Mouse (Mus musculus): Measurements from ENCODE around the gene Znrf1.
"Not testable (repeated sequence)": the region's sequence is repeated elsewhere in the genome, so short reads cannot be mapped to it uniquely, and the experiment has no call there.

Gene Znrf1

DNA sequence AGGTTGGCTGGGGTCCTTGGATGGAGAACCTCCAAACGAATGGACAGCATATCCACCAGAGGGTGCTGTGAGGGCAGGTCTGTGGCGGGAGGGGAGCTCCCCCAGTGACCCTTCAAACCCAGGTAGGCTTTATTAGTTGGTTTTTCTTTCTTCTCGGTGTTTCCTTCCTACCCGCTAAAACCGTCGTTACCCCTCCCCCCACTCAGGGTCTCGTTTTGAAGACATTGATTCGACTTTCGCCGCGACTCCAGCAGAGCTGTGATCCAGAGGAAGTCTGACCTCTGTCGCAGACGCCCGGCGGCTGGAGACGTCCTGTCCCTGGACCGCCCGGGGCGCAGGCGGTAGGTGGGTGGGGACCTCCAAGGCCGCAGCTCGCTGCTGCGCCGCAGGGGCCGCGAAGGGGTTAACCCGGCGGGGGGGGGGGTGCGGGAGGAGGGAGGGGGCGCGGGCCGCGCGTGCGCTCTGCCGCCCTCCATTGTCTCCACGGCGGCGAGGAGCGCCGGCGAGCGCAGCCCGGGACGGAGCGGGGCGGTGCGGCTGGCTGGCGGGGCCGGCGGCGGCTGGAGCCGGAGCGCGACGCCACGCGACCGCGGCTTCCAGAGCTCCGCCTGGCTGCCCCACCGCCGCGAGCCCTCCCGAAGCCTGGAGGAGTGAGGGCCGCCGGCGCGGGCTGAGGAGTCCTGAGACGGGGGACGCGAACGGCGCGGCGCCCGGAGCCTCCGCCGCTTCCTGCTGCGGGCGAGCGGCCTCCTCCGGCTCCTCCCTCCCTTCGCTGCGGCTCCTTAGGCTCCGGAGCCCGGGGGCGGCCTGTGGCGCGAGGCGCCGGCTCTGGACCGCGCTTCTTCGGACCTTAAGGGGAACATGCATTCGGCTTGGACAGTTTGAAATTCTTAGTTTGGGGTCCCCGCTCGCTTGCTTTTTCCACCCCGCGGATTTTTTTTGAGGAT lies at the start of gene Znrf1:
Gene Znrf1, plus strand, starts transcription at position 67 of the 947 bp plus-strand sequence.
- DNase-seq = peak; percentile 70 to 71

DNA sequence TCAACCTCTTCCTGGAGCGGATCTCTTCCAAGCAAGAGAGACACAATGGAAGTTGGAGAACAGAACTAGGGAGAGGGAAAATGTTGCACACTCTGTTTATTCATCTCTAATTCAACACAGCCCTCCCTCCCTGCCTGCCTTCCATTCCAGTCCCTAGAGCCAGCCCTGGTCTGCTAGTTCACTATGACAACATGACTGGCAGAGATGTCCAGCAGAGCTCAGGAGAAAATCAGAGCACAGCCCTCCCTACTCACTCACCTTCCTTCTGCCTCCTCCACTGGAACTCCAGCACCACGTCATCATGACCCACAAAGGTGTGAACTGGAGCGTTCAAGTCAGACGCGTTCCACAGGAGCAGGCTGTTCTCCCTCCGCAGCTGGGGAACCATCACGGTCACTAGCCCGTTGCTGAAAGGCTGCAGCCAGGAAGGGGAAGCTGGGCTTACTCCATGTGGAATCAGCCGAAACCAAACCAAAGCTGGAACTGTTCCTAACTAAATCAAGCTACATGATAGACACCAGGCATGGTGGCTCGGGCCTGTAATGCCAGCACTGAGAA lies 45.8 kb upstream of the Znrf1 start:
- no peak for DNase-seq

DNA sequence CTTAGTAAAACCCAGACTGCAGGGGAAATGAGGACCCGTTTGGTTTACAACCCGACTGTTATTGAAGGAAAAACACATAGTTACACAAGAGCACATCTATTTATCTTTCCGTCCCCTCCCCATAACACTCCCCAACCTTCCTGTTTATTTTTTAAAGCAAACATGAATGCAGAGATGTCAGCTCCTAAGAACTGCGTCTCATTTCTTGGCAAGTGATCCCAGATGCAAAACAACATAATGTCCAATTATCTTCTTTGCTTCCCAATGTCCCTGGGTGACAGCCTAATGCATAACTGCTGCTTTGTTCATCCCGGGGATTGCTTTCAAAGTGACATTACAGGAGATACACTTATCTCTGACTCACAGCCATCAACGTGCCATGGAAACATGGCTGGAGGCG lies 44.7 kb upstream of the Znrf1 start:
- no peak for DNase-seq

DNA sequence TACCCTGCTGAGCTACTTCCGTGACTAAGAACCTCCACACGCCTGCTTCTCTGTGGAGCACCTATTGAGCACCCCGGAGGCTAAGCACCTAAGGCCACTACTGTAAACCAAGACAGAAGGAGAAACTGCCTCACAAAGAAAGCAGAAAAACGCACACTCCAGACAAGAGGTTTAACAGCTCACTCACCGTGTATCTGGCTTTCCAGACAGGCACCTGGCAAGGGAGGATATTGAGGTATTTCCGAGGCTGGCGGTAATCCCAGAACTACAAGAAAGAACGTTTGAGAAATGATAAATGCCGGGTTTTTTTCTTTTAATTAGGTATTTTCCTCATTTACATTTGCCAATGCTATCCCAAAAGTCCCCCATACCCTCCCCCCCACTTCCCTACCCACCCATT lies 43.4 kb upstream of the Znrf1 start:
- DNase-seq = no peak

DNA sequence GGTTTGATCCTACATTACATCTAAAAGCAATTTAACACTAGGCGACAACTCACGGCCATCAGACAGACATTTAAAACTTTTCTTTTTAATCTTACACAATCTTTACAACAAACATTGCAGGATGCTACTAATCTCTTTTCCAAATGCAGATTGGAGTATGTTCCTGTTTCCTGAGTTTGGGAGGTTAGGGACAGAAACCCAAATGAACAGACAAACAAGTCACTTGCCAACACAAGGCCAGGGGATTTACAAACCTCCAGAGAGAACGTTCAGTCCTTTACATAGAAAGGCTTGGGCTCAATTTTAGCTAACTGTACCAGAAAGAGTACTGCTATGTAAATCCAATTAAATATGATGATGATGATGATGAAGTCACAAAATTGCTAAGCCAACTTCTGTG lies 42.7 kb upstream of the Znrf1 start:
- no peak for DNase-seq

DNA sequence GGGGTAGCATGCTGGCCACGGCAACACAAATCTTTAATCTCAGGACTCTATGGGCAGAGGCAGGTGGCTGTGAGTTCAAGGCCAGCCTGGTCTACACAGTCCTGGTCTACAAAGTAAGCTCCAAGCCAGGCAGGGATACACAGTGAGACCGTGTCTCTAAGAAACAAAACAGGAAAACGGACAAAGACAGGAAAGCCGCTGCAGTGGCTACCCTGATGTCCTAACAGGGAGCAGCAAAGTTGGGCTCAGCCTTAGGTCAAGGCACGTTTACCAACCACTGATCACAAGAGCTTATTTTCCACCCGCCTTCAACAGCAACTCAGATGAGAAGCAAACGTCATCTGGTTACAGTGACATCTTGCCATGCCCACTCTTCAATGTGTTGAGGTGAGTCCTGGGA lies 39.6 kb upstream of the Znrf1 start:
- no peak for DNase-seq

DNA sequence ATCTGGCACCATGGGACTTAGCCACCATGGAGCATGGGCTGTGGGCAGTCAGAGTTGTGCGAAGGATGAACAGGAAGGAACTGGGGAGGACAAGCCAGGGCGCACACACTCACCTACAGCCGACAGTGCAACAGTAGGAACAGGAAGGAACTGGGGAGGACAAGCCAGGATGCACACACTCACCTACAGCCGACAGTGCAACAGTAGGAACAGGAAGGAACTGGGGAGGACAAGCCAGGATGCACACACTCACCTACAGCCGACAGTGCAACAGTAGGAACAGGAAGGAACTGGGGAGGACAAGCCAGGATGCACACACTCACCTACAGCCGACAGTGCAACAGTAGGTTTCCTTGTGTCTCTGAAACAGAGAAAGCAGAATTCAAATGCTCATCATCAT lies 37.6 kb upstream of the Znrf1 start:
- not testable (repeated sequence) for DNase-seq

DNA sequence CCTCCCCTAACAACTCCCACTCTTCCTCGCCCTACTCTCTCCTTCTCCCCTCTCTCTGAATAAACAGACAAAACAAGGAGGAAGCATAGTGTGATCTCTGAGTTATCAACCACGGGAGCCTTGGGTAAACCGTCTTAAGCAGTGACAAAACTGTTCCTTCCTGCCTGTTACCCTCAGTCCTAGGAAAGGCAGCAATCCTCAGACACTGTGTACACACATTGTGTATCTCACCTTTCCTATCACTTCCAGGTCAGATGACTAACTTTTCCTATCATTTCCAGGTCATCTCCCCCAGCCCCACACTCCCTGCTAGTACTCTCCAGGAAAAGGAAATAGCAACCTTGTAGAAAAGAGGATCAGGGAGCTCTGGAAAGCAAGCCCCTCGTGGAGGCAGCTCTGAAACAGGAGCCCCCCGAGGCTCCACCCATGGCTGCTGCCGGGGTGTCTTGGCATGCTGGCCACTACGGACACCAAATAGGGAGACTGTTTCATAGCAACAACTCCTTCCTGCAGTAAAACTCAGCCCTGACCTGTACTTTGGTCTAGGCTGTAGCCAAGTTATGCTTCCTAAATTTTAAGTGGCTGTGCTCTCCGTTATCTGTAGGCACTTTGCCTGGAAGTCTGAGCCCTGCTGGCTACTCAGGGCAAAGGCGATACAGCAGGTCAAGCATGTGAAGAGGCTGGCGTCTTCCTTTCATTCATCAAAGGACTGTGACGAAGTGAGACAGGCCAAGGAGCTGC lies 34.0 kb upstream of the Znrf1 start:
- no peak for DNase-seq

DNA sequence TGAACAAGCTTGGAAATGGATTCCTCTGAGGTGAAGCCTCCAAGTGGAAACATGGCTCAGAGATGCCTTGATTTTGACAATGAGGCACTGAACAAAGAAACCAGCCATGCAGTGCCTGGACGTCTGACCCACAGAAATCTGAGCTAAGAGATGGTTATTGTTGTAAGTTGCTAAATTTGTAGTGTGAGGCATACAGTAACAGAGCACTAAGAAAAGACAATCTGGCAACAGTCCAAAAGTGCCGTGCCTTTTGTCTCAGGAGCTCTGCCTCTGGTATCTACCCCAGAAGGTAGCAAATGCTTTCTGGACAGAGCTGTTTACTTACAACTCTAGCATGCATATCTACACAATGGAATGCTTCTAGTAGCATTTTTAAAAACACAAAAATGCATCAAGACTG lies 27.3 kb upstream of the Znrf1 start:
- no peak for DNase-seq

DNA sequence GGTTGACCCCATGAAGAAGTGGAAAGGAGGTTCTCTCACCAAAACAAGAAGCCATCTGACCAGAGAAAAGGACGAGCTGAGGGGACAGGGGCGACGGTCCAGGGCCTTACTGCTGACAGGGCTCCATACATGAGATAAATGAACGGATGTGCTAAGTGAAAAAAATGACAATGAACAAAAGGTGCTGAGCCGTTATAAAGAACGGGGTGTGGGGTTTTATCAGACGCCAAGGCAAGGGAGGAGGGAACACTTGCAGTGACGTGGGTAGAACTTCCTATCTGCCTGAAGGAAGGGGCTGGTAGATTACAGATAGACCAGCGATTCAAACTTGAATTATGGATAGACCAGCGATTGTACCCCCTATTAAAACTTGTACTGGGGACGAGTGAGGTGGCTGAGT lies 26.6 kb upstream of the Znrf1 start:
- no peak for DNase-seq

DNA sequence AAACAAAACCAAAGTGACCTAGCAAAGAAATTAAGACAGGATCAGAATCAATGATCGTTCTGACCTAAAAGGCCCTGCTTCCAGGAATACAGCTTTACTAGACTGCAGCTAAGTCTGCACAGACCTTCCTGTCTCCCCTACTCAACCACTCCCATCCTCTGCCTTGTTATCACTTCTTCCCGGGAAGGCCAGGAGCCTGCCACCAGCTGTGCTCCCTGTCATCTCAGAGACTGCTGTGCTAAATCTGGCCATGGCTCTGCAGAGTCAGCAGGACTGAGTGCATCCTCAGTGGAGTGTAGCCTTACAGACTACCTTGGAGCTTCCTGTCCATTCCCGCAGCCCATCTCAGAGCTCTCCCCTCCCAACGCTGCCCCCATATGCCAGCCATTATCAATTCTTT lies 25.5 kb upstream of the Znrf1 start:
- no peak for DNase-seq

DNA sequence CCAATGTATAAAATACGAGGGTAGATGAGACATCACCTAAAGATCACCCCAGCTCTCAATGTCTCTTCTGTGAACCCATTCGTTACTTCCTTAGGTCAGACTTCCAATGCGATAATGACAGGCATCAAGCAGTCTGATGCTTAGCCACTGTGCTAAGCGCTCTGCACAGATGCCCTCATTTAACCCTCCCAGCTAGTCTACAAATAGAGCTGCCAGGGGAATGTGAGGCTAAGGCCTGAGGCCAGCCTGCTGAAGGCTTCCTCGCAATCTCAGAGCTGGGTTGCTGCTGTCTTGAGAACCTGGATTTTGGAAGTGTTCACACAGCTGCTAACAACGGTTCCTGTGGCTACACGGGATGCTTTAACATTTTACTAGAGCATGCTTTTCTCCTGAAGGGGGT lies 23.0 kb upstream of the Znrf1 start:
- DNase-seq = peak in 1 of 2 experiments; percentile 13

DNA sequence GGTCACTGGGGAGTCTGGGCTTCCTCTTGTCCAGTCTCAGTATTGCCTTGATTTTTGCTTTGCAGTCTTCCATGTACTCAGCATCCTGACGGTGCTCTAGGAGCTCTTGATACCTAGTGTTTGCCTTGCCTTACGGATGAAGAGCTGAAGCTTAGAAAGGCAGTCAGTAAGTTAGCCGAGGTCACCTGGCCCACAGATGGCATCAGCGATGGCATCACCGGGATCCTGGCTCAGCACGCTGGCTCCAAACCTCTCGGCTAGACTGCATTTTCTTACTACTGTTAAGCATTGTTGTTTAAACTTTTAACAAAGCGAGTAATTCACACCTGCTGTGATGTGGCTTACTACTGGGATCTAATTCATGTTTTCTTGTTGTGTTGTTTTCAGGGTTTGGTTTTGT lies 22.5 kb upstream of the Znrf1 start:
- peak; percentile 57 to 58 for DNase-seq

DNA sequence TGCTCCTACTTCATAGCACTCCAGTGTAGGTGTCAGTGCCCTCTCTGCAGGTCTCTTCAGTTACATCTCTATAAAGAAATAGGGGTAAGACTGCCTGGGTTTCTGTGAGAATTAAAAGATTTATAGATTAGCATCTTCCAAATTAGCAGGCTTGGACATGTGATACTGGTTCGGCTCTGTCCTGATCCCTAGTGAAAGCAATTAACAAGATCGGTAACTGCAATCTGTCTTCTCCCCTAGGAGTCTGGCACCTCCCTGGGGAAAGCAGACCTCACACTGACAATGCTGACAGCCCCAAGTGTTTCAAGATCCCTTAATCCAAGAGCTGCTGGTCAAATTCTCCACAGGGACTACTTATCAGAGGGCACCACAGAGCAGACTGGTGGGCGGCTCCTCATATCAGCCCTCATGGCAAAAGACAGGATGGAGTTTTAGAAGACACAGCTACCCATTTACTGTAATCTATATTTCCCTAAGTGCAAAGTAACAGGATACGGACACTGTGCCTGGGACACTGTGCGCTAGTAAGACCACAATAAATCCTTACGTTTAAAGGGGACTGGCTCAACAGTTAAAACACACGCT lies 19.4 kb upstream of the Znrf1 start:
- no peak for DNase-seq

DNA sequence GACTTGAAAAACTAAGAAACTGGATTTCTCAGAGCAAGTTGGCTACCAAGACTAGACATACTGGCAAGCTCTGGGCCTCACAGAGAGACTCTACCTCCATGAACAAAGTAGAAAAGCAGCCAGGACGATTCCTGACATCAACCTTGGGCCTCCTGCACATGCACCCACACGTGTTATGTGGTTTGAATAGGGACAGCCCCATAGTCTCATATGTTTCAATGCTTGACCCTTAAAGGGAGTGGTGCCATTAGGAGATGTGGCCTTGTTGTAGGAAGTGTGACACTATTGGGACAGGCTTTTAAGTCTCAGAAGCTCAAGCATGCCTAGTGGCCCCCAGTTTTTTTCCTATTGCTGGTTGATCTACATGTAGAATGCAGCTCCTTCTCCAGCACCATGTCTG lies 18.4 kb upstream of the Znrf1 start:
- DNase-seq = no peak

DNA sequence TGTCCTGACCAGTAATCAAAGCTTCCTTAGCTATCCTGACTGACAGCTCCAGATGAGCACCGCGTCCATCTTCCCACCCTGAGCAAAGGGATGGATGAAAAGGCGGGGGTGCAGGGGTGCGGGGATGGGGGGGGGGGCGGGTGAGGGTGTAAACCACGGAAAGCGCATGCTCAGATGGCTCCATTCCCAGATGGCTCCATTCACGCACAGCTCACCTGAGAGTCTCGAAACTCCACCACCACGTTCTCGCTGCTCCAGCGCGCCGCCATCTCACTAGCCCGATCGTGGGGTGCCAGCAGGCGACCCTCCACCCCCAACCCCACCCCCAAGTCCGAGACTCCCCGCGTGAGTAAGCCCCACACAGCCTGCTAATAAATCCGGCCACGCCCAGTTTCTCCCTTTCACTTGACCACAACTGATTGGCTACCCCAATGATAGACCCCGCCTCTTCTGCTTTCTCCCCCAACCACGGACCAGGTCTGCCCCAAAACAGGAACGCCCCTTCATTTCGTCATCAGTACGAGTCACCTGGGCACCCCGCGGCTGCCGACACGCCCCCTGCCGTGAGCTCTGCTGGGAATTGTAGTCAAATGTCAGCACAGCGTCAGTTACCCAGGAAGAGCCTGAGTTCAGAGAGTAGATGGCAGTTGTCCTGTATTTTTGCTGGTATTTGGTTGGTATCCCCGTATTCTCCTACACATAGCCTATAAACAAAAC lies 14.0 kb upstream of the Znrf1 start, which contains the start of gene Wdr59:
Gene Wdr59, minus strand, starts transcription at position 380 of the 717 bp plus-strand sequence.
- peak; percentile 98 for DNase-seq

DNA sequence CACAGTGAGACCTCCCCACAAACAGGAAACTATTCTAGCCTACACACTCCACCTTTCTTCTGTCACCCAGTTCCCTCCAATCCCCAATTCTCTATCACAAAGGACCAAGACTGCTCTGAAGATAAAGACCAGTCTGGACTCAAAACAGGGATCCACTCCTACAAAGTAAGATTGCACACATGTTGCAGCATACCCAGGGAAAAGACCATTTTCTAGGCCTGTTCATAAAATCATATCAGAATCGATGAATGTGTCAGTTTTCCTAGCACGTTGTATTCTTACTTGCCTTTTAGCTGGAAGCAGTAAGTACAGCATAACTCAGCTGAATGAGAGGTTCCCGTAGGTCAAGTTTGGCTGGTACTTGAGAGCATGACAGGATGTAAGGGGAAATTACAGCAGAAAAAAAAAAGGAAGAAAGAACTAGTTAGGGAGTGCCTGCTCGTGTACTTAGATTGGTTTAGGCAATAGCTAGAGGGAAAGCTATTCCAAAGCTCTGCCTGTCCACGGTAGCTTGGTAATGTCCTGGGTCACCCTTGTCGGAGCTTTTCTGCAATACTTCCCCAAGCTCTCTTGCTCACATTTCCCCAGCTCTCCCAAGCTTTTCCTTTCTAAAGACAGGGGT lies 9.4 kb upstream of the Znrf1 start:
- DNase-seq = no peak

DNA sequence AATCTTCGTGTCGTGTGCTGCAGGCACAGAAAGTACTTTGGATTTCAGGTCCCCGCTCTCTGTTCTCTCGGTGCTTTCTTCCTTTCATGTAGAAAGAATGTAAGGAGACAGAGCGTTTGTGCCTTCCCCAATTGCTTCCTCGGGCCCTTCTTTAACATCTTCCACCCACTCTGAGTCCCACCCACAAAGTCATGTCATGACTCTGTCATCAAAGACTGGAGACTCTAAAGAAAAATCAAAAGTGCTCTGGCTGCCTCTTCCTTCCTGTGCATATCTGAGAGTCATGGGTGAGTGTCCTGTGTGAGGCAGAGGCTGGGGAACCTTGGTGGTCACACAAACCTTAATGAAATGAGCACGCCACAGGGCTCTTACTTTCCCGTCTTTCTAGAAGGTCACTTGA lies 8.7 kb upstream of the Znrf1 start:
- no peak for DNase-seq

DNA sequence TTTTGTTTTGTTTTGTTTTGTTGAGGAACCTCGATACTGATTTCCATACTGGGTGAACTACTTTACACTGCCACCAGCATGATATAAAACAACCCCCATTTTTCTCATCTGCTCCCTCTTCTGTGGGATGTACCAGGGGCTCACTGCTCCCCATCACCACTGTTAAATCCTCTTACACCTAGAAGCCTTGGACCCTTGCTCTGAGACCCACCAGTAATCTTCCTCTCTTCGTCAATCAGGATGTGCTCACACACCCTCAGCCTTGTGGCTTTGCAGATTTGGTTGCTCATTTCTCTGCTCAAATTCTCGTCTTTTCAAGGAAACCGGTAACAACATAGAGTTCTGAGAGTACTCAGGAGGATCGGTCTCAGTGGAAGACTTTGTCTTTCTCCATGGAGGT lies 7.8 kb upstream of the Znrf1 start:
- no peak for DNase-seq

DNA sequence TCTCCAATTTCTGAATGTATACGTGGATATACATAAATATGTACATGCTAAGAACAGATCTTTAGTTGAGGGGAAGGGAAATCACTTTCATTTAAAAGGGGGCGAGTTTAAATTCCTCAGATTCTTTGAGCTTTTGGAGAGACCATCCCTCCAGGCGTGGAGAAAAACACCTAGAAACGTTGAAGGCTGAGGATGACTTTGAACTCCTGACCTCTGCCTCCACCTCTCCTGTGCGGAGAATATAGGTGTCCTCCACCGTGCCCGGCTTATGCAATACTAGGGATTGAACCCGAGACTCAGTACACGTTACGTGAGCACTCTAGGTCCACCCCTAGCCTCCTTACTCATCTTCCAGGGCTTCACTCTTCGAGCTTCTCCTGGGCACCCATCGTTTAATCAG lies 4.7 kb upstream of the Znrf1 start:
- DNase-seq = no peak

DNA sequence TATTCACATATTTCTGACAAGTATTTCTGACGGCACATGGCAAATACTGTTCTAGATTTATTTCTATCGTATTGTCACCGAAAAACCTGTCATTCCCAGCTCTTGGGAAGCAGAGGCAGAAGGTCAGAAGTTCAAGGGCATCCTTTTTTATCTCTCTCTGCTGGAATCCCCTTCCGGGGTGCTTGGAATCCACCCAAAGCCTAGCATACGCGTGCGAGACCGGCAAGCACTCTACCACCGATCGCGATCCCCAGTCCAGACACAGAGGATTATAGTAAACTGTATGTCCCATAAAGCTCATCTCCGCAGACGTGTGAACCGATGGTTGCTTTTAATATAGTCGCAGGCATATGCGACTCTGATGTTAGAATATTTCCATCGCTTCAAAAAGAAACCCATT lies 4.3 kb upstream of the Znrf1 start:
- DNase-seq = no peak

DNA sequence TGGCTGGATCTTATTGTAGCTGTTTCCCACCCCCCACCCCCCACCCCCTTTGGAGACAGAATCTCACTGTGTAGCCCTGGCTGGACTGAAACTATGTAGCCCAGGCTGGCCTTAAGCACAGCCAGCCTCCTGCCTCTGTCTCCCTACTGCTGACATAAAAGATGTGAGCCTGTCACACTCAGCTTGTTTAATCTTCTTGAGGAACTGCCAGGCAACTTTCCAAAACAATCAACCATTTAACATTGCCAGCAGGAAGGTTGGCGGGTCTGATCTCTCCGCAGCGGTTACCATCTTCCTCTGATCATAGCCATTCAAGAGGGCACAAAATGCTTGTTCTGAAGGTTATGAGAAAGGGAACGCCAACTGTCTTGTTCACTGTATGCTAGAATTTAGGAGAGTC lies 2.4 kb upstream of the Znrf1 start:
- no peak for DNase-seq
